Mouse (Mus musculus) large intestine, adult 2 months (tissue): Measurements from ENCODE around the gene Fgd4. TPM values are rescaled to one million over a fixed set of nuclear protein-coding genes. Genes with fewer than 3 reads are reported as not detected.

Source experiments
- DNase-seq: peaks from one replicate; pipeline ENCODE4 v3.0.0-alpha.2; 2012; ENCODE audit warnings: low read depth, low spot score
- WGBS: fragments of 180-500 bp; shearing (Covaris S2); methylation state at CpG from one replicate; pipeline ENCODE4 v1.1.7; 2018; 5-methylcytosine and 5-hydroxymethylcytosine counted together
- polyA plus RNA-seq: library from polyadenylated mRNA; depleted of rRNA; stranded (reverse); fragments of >200 nt; gene quantifications from 2 replicates; pipeline ENCODE4 v1.2.3, GENCODE M21; 2012; rRNA removed

The Fgd4 gene
- polyA plus RNA-seq, 1 experiment = 2.7 TPM

DNA sequence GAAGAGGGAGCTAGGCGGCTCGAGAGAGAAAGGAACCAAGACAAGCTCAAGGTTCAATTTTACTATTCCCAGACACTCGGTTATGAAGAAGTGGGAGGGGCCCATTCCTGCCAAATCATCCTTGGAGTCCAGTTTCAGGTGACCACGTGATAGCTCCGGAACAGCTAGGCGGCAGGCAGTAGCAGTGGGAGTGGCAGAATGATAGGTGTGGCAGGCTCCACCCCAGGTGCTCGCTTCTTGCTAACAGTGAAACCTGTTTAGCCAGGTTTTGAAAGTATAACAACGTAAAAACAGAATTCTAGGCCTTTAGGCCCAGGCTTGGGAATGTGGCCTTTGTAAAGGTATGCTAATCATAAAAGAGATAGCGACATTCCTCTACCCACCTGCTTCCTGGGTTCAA is 233.1 kb downstream of the Fgd4 start:
- 31% methylated on average over 9 of the region's 9 CpGs for WGBS
- peak; percentile 33 for DNase-seq

Other genes with a start within 250 kb of the Fgd4 start
- gene Dnm1l, start 241.6 kb downstream of the Fgd4 start, polyA plus RNA-seq = 7.0 and 10.9 TPM in 2 replicates
- gene Olfr19, start 75.9 kb upstream of the Fgd4 start, polyA plus RNA-seq = not detected in 2 replicates
- gene Spag6l, start 228.9 kb upstream of the Fgd4 start, polyA plus RNA-seq = not detected in 2 replicates